Mouse (Mus musculus): Measurements from ENCODE around the gene Dlgap4.

- no peak for TF ChIP-seq POLR2A (IDR thresholded peaks at IDR 0.05; ENCODE audit: borderline replicate concordance, extremely low read depth, low read depth, low read length)
- TF ChIP-seq CTCF (IDR thresholded peaks at IDR 0.05; ENCODE audit: insufficient read depth, low read length), result no peak
Observed at GRCm38 (mm10) chr2:156682965-156683364, 69.5 kb downstream of the Dlgap4 start.

All from lung, adult 2 months (tissue).